Mouse (Mus musculus) heart, postnatal 0 days (tissue): ENCODE measurements at regions not wholly inside any gene's neighbourhood (a gene's known extent, or its start where the extent isn't known, plus 50 kb on each side); places are given as distances from the start of the nearest gene placed in this dataset.

Experiments
- ATAC-seq: fragments of 200-750 bp; cut with Nextera tagmentation; 2 replicates; pipeline ENCODE4 v1.8.0; 2017; ENCODE audit warnings: low read depth, moderate number of reproducible peaks, moderate library complexity; ENCODE audit not compliant: insufficient read depth
- DNase-seq: peaks from one replicate; pipeline ENCODE4 v3.0.0-alpha.2; 2016; ENCODE audit warnings: low spot score
- H3K27ac ChIP-seq: fragments of 300-500 bp; sonication (generic); 2 replicates; pipeline ENCODE4 v1.5.1; 2014; ENCODE audit warnings: low read depth, mild to moderate bottlenecking
- H3K27me3 ChIP-seq: fragments of 300-500 bp; sonication (generic); 2 replicates; pipeline ENCODE4 v1.6.1; 2014; ENCODE audit warnings: low read length, mixed read lengths; ENCODE audit not compliant: control insufficient read depth, insufficient read depth
- H3K36me3 ChIP-seq: fragments of 300-500 bp; sonication (generic); replicated peaks from 2 replicates; pipeline ENCODE4 v1.6.1; 2014; ENCODE audit warnings: low read length, mixed read lengths; ENCODE audit not compliant: control insufficient read depth, insufficient read depth
- H3K4me1 ChIP-seq: fragments of 300-500 bp; sonication (generic); 2 replicates; pipeline ENCODE4 v1.6.1; 2014; ENCODE audit warnings: antibody characterized with exemption; ENCODE audit not compliant: control insufficient read depth, insufficient read depth
- H3K4me2 ChIP-seq: fragments of 300-500 bp; sonication (generic); 2 replicates; pipeline ENCODE4 v1.6.1; 2014; ENCODE audit warnings: low read depth, mild to moderate bottlenecking, low read length, moderate library complexity
- H3K4me3 ChIP-seq: fragments of 300-500 bp; sonication (generic); 2 replicates; pipeline ENCODE4 v1.5.1; 2014; ENCODE audit warnings: low read depth, low read length
- H3K9ac ChIP-seq: fragments of 300-500 bp; sonication (generic); replicated peaks from 2 replicates; pipeline ENCODE4 v1.6.1; 2014; ENCODE audit warnings: low read depth, low read length, mixed read lengths
- H3K9me3 ChIP-seq: fragments of 300-500 bp; sonication (generic); replicated peaks from 2 replicates; pipeline ENCODE4 v1.6.1; 2016; ENCODE audit warnings: low read length; ENCODE audit not compliant: control insufficient read depth
- CTCF ChIP-seq: IDR thresholded peaks from 2 replicates; pipeline ENCODE4 v1.5.1; 2016; ENCODE audit warnings: antibody characterized with exemption, control low read depth, low read depth
- EP300 ChIP-seq: IDR thresholded peaks from 2 replicates; pipeline ENCODE4 v1.6.1; 2016; ENCODE audit warnings: antibody characterized with exemption, low read depth
- WGBS: fragments of 180-500 bp; shearing (Covaris S2); extraction: QIAGEN DNeasy Blood & Tissue Kit; methylation state at CpG from one replicate; pipeline ENCODE4 v1.1.7; 2014; 5-methylcytosine and 5-hydroxymethylcytosine counted together

- Histone ChIP-seq H3K9me3 (0 out of 2 replicates have a peak, but pooled peaks cover 5% of the 10 kb centered on the region), H3K4me2 (no peak overlapping the region), H3K9ac (no peak overlapping the region), H3K27ac (no peak overlapping the region), H3K4me1 (no peaks in the 10 kb centered on the region), H3K4me3 (no peak overlapping the region), H3K27me3 (no peaks in the 10 kb centered on the region), H3K36me3 (no peaks in the 10 kb centered on the region)
- TF ChIP-seq EP300 (no peak), CTCF (no peak)
- 45% methylated on average over 8 of the region's 8 CpGs for WGBS
- DNase-seq (no peak), ATAC-seq (no peak)
Measured at GRCm38 (mm10) chr1:127105861-127106260, 99.0 kb upstream of the Mgat5 start.

GRCm38 (mm10) chr1:127103664-127104063 lies 101.2 kb upstream of the Mgat5 start:
- H3K27ac ChIP-seq = no peak overlapping the region
- H3K4me3 ChIP-seq = no peak overlapping the region
- ATAC-seq (no peak), DNase-seq (no peak)
- H3K36me3 ChIP-seq = no peaks in the 10 kb centered on the region
- 53% methylated on average over 2 of the region's 2 CpGs for WGBS
- no peak for TF ChIP-seq EP300
- no peak for TF ChIP-seq CTCF
- H3K27me3 ChIP-seq = no peaks in the 10 kb centered on the region
- no peaks in the 10 kb centered on the region; the same call in 1 of the 2 replicates for H3K4me1 ChIP-seq
- no peak overlapping the region for H3K4me2 ChIP-seq
- no peak overlapping the region for H3K9ac ChIP-seq
- 0 out of 2 replicates have a peak, but pooled peaks cover 5% of the 10 kb centered on the region for H3K9me3 ChIP-seq

- DNase-seq (no peak), ATAC-seq (no peak)
- Histone ChIP-seq H3K4me3 (no peak overlapping the region), H3K36me3 (no peaks in the 10 kb centered on the region), H3K27ac (no peak overlapping the region), H3K4me1 (no peaks in the 10 kb centered on the region; the same call in 1 of the 2 replicates), H3K9ac (no peak overlapping the region), H3K27me3 (no peaks in the 10 kb centered on the region), H3K9me3 (0 out of 2 replicates have a peak, but pooled peaks cover 5% of the 10 kb centered on the region), H3K4me2 (no peak overlapping the region)
- no peak for TF ChIP-seq EP300
- no peak for TF ChIP-seq CTCF
Measured at GRCm38 (mm10) chr1:127098871-127099420, 105.9 kb upstream of the Mgat5 start.

- TF ChIP-seq EP300 (no peak), CTCF (no peak)
- no peaks in the 10 kb centered on the region for H3K36me3 ChIP-seq
- H3K9ac ChIP-seq = no peak overlapping the region
- no peak overlapping the region for H3K27ac ChIP-seq
- no peak overlapping the region for H3K4me2 ChIP-seq
- H3K4me3 ChIP-seq = no peak overlapping the region
- H3K4me1 ChIP-seq = no peaks in the 10 kb centered on the region
- ATAC-seq (no peak), DNase-seq (no peak)
- H3K27me3 ChIP-seq = no peaks in the 10 kb centered on the region
- H3K9me3 ChIP-seq = peaks cover 4% of the 10 kb centered on the region; the same call in 1 of the 2 replicates
Measured at GRCm38 (mm10) chr1:127087616-127088015, 117.2 kb upstream of the Mgat5 start.

DNA sequence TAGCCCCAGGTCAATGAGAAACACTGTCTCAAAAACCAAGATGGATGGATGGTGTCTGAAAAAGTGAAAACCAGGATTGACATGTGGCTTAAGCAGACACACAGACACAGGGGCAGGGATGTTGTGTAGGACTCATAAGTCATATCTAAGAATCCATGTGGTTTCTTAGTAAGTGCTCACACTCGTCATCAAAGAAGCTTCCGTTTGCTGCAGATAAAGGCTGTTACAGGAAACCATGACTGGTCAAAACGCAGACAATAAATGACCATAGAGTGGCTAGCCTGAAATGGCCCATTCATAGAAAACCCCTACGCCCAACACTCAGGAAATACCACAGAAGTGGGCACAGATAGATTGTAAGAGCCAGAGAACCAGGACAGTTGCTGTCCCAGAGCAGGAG lies 118.8 kb upstream of the Mgat5 start:
- 46% methylated on average over 4 of the region's 4 CpGs for WGBS
- no peak overlapping the region for H3K4me3 ChIP-seq
- H3K4me2 ChIP-seq = no peak overlapping the region
- no peak for DNase-seq
- H3K27me3 ChIP-seq = no peaks in the 10 kb centered on the region
- no peaks in the 10 kb centered on the region for H3K36me3 ChIP-seq
- H3K9ac ChIP-seq = no peak overlapping the region
- peaks cover 4% of the 10 kb centered on the region; the same call in 1 of the 2 replicates for H3K9me3 ChIP-seq
- ATAC-seq = no peak
- H3K4me1 ChIP-seq = no peaks in the 10 kb centered on the region
- H3K27ac ChIP-seq = no peak overlapping the region
- TF ChIP-seq EP300 (no peak), CTCF (no peak)

DNA sequence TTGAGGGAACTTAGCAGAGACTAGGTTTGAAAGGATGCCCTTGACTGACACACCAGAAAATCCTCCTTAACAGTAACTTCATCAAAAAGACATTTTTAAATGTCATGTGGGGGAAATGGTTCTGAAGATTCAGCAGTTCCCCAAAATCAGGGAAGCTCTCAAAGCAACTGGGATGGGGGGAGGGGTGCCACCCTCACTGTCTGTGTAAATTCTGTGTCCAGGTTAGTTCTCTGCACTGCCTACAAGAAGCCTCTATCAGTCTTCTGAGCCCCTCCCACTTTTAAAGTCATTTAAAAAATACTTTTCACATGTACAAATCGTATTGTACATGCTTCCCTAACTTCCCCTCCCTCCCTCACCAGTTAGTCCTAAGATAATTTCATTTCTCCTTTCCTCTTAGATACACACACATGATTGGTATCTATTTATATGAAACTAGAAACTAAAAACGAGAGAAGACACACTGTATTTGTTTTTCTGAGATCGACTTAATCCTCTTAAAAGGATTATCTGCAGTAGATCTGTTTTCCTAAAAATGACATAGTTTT lies 121.0 kb upstream of the Mgat5 start:
- Histone ChIP-seq H3K4me1 (no peaks in the 10 kb centered on the region), H3K4me3 (no peak overlapping the region), H3K9me3 (no peaks in the 10 kb centered on the region), H3K27me3 (no peaks in the 10 kb centered on the region), H3K9ac (no peak overlapping the region), H3K27ac (no peak overlapping the region), H3K4me2 (no peak overlapping the region), H3K36me3 (no peaks in the 10 kb centered on the region)
- no peak for TF ChIP-seq CTCF
- no peak for TF ChIP-seq EP300
- no peak for ATAC-seq
- WGBS = 58% methylated on average over 3 of the region's 3 CpGs
- DNase-seq = no peak
